Mouse (Mus musculus) retina, embryonic 14.5 days (tissue): Measurements from ENCODE around the gene Edn2.
A peak's percentile ranks its signal among the peaks of the same experiment; 100 is the strongest.

Source experiments
- DNase-seq: peaks from one replicate; pipeline ENCODE4 v3.0.0-alpha.2; 2015; ENCODE audit warnings: low spot score

Edn2 gene

GRCm38 (mm10) chr4:120206471-120206891, 45.5 kb downstream of the Edn2 start:
- no peak for DNase-seq

GRCm38 (mm10) chr4:120212080-120212479, 51.1 kb downstream of the Edn2 start:
- DNase-seq, result no peak

GRCm38 (mm10) chr4:120212812-120213211, 51.8 kb downstream of the Edn2 start:
- no peak for DNase-seq

- peak; percentile 78 for DNase-seq
Observed at GRCm38 (mm10) chr4:120215915-120216591, 55.0 kb downstream of the Edn2 start.

- no peak for DNase-seq
Observed at GRCm38 (mm10) chr4:120216883-120217282, 55.9 kb downstream of the Edn2 start.
